Mouse (Mus musculus): ENCODE data around the gene Hook1. TPM values are rescaled to one million over a fixed set of nuclear protein-coding genes. Genes with fewer than 3 reads are reported as not detected.
"Not testable (repeated sequence)": the region's sequence is repeated elsewhere in the genome, so short reads cannot be mapped to it uniquely, and the experiment has no call there.

Hook1 gene
- polyA plus RNA-seq, 1 experiment: 2.9 TPM

GRCm38 (mm10) chr4:95938701-95939100 is 28.3 kb upstream of the Hook1 start:
- 72% methylated on average over 3 of the region's 3 CpGs for WGBS
- DNase-seq: no peak
- Histone ChIP-seq H3K4me3 (replicated peaks; ENCODE audit: extremely low read depth, low read depth, low read length) (no peak overlapping the region), H3K4me1 (ENCODE audit: control insufficient read depth, insufficient read depth, low read length) (no peaks in the 10 kb centered on the region)
- TF ChIP-seq CTCF (IDR thresholded peaks at IDR 0.05; ENCODE audit: insufficient read depth, low read length) (no peak), POLR2A (IDR thresholded peaks at IDR 0.05; ENCODE audit: borderline replicate concordance, extremely low read depth, low read depth, low read length) (no peak)

- TF ChIP-seq POLR2A (IDR thresholded peaks at IDR 0.05; ENCODE audit: borderline replicate concordance, extremely low read depth, low read depth, low read length): no peak
- DNase-seq: no peak
- WGBS: 81% methylated on average over 1 of the region's 1 CpGs
These were observed 19.1 kb upstream of the Hook1 start for GRCm38 (mm10) chr4:95947896-95948295.

DNA sequence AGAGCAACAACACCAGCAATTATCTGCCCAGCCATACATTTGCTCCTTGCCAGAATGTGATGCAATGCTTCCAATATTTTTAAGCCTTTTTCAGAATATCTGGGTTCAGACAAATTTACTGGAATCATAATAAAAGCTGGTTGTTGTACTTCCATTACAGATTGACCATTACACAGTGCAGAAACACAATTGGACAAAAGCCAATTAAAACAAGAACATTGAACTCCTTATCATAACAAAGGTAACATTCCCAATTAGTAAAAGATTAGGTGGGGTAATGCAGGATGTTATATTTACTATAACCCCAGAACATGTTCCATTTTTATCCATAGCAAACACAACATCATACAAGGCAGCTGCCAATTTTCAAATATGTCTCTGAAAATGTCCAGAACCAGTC is 13.7 kb upstream of the Hook1 start:
- TF ChIP-seq POLR2A (IDR thresholded peaks at IDR 0.05; ENCODE audit: borderline replicate concordance, extremely low read depth, low read depth, low read length) (no peak), CTCF (IDR thresholded peaks at IDR 0.05; ENCODE audit: insufficient read depth, low read length) (no peak)
- H3K4me3 ChIP-seq (replicated peaks; ENCODE audit: extremely low read depth, low read depth, low read length): no peak overlapping the region

More at GRCm38 (mm10) chr4:95947896-95948295, 19.1 kb upstream of the Hook1 start:
- H3K4me3 ChIP-seq (replicated peaks; ENCODE audit: extremely low read depth, low read depth, low read length): no peak overlapping the region
- H3K4me1 ChIP-seq (ENCODE audit: control insufficient read depth, insufficient read depth, low read length): no peaks in the 10 kb centered on the region

GRCm38 (mm10) chr4:95982221-95982620 is 15.2 kb downstream of the Hook1 start:
- 93% methylated on average over 17 of the region's 17 CpGs for WGBS
- DNase-seq; H3K4me1 ChIP-seq (ENCODE audit: control insufficient read depth, insufficient read depth, low read length); H3K4me3 ChIP-seq (replicated peaks; ENCODE audit: extremely low read depth, low read depth, low read length): not testable (repeated sequence)

More for the DNA sequence above, 13.7 kb upstream of the Hook1 start:
- no peak for DNase-seq
- H3K4me1 ChIP-seq (ENCODE audit: control insufficient read depth, insufficient read depth, low read length): no peaks in the 10 kb centered on the region

DNA sequence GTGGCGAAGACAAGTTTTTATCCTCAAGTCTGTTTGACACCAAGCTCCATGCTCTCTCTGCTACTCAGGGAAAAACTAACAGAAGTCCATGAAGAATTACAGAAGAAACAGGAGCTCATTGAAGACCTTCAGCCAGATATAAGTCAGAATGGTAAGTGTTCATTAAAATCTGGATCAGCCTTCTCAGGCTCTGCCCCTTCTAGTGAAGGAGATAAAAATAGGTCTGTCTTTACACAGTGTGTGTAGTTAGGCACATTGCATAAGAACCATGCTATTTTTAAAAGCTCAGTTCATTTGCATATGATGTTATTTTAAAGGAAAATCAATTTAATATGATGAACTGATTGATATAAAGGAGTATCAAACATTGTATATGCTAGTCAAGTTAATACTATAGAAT is 49.8 kb downstream of the Hook1 start:
- TF ChIP-seq CTCF (IDR thresholded peaks at IDR 0.05; ENCODE audit: insufficient read depth, low read length) (no peak), POLR2A (IDR thresholded peaks at IDR 0.05; ENCODE audit: borderline replicate concordance, extremely low read depth, low read depth, low read length) (no peak)
- 98% methylated on average over 1 of the region's 1 CpGs for WGBS
- DNase-seq: no peak
- Histone ChIP-seq H3K4me1 (ENCODE audit: control insufficient read depth, insufficient read depth, low read length) (no peaks in the 10 kb centered on the region), H3K4me3 (replicated peaks; ENCODE audit: extremely low read depth, low read depth, low read length) (no peak overlapping the region)

GRCm38 (mm10) chr4:96022803-96023202 is 55.8 kb downstream of the Hook1 start:
- TF ChIP-seq CTCF (IDR thresholded peaks at IDR 0.05; ENCODE audit: insufficient read depth, low read length): no peak
- no peak for TF ChIP-seq POLR2A (IDR thresholded peaks at IDR 0.05; ENCODE audit: borderline replicate concordance, extremely low read depth, low read depth, low read length)
- H3K4me1 ChIP-seq (ENCODE audit: control insufficient read depth, insufficient read depth, low read length): no peaks in the 10 kb centered on the region
- DNase-seq: no peak
- no peak overlapping the region for H3K4me3 ChIP-seq (replicated peaks; ENCODE audit: extremely low read depth, low read depth, low read length)

DNA sequence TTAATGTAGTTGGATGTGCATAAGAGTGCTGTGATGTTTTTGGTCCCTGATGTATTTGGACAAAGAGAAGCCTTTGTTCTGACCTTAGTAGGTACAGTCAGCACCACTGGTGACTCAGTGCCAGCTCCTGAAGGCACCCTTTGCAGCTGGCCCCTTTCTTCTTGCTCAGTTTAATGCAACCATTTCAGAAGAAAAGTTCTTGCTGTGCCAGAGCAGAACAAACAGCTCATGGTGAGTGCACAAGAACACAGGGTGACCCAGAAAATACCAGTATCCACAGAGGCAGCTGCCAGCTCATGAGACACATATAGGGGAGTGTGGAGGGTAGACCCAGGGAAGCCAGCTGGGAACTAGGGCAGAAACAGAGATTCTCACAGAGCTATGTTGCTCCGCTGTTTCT is 61.4 kb downstream of the Hook1 start:
- no peaks in the 10 kb centered on the region for H3K4me1 ChIP-seq (ENCODE audit: control insufficient read depth, insufficient read depth, low read length)
- no peak for TF ChIP-seq CTCF (IDR thresholded peaks at IDR 0.05; ENCODE audit: insufficient read depth, low read length)
- TF ChIP-seq POLR2A (IDR thresholded peaks at IDR 0.05; ENCODE audit: borderline replicate concordance, extremely low read depth, low read depth, low read length): no peak
- 97% methylated on average over 1 of the region's 1 CpGs for WGBS
- no peak overlapping the region for H3K4me3 ChIP-seq (replicated peaks; ENCODE audit: extremely low read depth, low read depth, low read length)
- DNase-seq: no peak

- no peak overlapping the region for H3K4me3 ChIP-seq (replicated peaks; ENCODE audit: extremely low read depth, low read depth, low read length)
- 84% methylated on average over 2 of the region's 2 CpGs for WGBS
- no peaks in the 10 kb centered on the region for H3K4me1 ChIP-seq (ENCODE audit: control insufficient read depth, insufficient read depth, low read length)
- DNase-seq: no peak
- TF ChIP-seq POLR2A (IDR thresholded peaks at IDR 0.05; ENCODE audit: borderline replicate concordance, extremely low read depth, low read depth, low read length) (no peak), CTCF (IDR thresholded peaks at IDR 0.05; ENCODE audit: insufficient read depth, low read length) (no peak)
These were observed 93.1 kb downstream of the Hook1 start for GRCm38 (mm10) chr4:96060106-96060505.

DNA sequence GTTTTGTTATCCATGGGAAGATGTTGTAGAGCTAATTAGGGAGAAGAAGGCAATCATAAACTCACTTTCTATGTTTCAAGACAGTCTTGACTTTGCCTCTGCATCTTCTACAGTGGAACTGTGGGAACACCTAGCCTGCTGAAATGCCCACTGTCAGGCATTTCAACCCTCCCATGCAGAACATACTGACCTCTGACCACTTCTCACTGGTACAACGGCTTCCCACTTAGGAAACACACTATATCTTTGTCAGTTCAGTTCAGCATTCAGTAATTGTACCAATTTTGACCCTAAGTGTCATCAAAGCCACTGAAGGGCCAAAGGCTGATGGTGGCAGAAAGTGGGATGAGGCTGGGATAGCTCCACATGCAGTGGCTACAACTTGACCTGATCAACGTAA is 95.0 kb downstream of the Hook1 start:
- no peaks in the 10 kb centered on the region for H3K4me1 ChIP-seq (ENCODE audit: control insufficient read depth, insufficient read depth, low read length)
- no peak for TF ChIP-seq POLR2A (IDR thresholded peaks at IDR 0.05; ENCODE audit: borderline replicate concordance, extremely low read depth, low read depth, low read length)
- TF ChIP-seq CTCF (IDR thresholded peaks at IDR 0.05; ENCODE audit: insufficient read depth, low read length): no peak
- 74% methylated on average over 2 of the region's 2 CpGs for WGBS
- no peak overlapping the region for H3K4me3 ChIP-seq (replicated peaks; ENCODE audit: extremely low read depth, low read depth, low read length)
- DNase-seq: no peak

Other genes with a start within 250 kb of the Hook1 start
- not detected in 2 replicates for gene Cyp2j13, start 110.3 kb downstream of the Hook1 start, polyA plus RNA-seq (2012; rRNA removed)
- not detected in 2 replicates for gene Cyp2j12, start 173.9 kb downstream of the Hook1 start, polyA plus RNA-seq (2012; rRNA removed)